Mouse (Mus musculus) hematopoietic multipotent progenitor cell, adult 10-12 weeks (in vitro differentiated cells): ENCODE data around the gene Dkkl1. TPM values are rescaled to one million over a fixed set of nuclear protein-coding genes. Genes with fewer than 3 reads are reported as not detected.

Source experiments
- polyA plus RNA-seq: library from polyadenylated mRNA; stranded (reverse); fragments of >175 nt; gene quantifications from 2 replicates; pipeline ENCODE4 v1.2.3, GENCODE M21; 2012; ENCODE audit warnings: low replicate concordance

Gene Dkkl1
- 13.5 and 29.6 TPM in 2 replicates for polyA plus RNA-seq

DNA sequence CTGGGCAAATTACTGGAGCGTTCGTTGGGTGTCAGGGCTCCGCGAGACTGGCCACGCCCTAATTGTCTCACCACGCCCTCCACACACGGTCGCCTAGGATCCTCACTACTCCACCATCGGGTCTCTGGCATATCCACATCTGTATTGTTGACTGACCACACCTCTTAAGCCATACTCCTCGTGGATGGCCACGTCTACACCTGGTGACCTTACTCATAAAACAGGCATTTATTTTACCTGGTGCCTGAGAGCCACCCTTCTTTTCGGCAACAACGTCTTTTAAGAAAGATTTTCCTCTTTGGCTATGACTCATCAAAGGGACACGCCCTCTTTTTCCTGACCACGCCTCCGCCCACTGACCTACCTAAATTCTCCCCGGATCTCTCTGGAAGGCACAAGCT lies at the start of gene Dkkl1:
Gene Dkkl1 (minus strand): TSS at position 297 of the 401 bp plus-strand sequence.

DNA sequence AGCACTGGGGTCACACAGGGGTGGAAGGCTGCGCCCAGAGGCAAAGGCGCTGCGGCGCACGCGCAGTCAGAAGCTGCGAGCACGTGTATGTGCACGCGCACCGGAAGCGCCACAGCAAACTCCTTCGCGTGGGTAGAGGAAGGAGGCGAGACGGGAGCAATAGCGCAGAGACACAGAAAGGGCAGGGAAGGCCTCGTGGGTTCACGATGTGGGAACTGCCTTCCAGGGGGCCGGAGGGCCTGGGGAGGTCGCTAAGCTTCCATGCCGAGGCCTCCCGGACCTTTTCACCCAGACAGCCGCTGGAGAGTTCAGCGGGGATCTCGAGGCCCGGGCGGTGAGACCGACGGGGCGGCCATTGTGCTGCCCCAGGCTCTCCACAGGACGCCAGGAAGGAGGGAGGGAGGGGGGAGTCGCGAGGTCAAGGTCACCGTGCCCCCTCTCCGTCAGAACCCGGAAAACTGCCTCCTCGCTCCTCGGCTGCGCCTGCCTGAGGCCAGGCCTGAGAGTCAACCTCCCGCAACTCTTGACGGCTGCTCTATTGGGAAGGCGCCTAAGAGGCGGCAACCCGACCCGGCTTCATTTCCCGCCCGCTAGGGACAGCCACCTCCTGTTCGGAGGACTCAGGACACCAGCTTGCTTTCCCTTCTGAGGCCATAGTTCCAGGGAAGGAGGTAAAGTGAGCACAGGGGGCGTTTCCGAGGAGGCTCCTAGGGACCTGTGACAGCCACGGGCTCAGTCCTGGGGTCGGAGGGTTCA lies 28.9 kb upstream of the Dkkl1 start, which contains the start of gene Slc6a16:
Gene Slc6a16 (plus strand): TSS at position 453 of the 756 bp plus-strand sequence.

DNA sequence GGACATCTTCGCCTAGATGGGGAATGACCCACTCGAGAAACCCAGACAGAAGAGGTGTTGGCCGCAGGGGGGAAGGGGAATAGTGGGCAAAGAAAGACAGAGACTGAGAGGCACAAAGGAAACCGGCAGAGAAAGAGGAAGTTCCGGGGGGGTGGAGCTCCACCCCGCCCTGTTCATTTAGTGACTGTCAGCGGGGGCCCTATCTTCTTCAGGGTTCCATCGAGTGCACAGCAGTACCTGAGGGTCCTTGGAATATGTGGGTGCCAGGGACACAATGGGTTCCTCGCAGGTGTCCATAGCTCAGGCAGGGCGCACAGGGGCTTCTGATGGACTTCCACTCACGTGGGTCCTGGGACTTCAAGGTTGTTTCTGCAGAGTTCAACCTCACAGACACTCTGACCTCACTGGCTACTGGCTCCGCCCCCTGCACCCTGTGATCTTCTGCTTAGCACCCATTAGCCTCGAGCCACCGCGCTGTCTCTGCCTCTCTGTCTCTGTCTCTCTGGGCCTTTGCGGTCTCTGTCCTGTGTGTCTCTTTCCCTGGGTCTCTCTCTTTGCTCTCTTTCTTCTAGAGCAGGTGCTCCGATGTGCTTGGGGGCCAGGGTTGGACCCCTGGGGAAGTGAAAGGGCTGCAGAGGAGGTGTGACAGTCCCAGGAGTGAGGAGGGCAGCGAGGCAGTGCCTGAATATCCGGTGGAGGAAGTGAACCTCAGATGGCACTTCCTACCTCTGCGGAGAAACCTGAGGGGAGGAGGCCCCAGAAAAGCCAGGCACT lies 27.0 kb upstream of the Dkkl1 start, which contains the start of gene Cd37:
Gene Cd37 (minus strand): TSS at position 393 of the 774 bp plus-strand sequence.

DNA sequence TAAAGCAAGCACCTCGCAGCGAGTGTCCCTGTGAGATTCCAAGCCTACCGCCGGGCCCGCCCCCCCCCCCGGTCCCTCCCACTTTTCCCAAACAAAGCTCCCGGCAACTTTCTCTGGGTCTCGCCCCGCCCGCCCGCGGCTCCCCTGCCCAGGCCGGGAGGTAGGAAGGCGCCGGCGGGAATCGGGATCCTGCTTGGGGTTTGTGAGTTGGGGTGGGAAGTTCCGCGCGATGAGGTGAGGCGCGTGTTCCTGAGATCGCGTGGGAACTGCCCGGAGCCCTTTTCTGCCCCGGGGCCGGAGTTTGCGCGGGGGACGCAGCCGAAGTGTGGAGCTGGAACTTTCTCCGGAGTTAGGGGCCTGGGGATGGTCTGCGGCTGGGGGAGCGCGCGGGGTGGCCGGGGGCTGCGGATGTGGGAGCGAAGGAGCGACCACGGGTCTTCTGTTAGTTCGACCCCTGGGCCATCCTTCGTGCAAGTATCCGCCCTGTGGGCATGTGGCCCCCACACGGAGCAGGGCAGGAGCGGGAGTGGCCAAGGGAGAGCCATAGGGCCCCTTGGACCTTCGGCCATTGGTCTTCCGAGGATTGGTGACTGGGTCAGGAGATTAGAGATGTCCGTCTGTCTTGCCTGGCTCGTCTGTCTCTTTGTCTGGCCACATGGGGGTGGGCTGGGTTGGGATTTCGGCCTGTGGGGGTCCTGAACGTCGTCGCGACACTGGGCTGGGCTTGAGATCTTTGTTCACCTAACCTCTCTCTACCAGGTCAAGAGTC lies 3.9 kb upstream of the Dkkl1 start, which contains the start of gene Tead2:
Gene Tead2 (plus strand): TSS at position 81 of the 769 bp plus-strand sequence.

DNA sequence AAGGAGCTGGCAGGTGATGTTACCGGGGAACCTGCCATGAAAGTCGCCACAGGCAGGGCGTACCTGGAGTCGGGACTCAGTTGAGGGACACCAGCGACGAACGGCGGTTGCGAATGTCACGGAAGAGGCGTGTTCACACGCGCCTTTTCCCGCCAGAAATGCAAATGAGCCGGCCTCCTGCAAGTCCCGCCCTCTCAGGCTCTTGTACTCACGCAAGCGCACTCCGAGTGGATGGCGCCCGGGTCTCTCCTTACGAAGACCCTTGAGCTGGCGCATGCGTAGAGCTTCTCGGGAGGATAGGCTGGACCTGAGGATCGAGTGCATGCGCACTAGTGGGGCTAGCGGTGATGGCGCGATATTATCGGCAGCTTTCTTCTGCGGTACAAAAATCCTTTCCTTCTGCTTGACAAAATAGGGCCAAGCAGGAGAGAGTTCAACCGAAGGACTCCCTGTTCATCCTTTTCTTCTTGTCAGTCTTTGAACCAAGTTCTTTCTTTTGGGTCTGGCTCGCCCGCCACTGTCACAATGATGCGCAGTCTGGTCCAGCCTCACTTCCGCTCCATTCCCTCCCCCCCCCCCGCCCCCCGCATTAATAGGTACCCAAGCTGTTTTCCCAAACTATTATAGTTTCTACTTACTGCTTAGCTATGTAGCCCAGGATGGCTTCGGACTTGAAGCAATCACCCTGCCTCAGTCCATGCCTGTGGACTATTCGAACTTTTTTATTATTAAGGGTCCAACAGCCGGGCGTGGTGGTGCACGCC lies 7.4 kb downstream of the Dkkl1 start, which contains the start of gene Ccdc155:
Gene Ccdc155 (minus strand): TSS at position 513 of the 764 bp plus-strand sequence.

DNA sequence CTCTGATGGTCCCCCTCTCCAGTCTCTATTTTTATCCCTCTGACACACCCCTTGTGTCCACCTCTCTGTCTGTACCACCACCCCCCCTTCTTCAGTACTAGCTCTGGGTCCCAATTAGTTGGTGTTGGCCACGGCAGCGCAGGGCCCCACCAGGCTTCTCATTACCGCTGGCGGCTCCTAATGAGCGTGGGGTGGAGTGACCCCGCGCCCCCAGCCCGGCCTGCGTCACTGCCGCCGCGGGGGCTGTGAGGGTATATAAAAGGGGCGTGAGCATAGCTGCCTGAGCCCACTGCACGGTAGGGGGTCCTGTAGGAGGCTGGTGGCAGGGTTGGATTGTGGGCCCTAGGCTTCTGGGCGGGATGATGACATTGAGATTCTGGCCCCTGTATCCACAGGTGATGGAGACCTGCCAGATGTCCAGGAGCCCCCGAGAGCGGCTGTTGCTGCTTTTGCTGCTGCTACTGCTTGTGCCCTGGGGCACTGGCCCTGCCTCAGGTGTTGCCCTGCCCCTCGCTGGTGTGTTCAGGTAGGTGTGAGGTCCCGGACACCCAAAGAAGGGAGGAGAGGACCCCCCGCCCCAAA lies 31.0 kb downstream of the Dkkl1 start, which contains the start of gene Pth2:
Gene Pth2 (plus strand): TSS at position 100 of the 582 bp plus-strand sequence.

DNA sequence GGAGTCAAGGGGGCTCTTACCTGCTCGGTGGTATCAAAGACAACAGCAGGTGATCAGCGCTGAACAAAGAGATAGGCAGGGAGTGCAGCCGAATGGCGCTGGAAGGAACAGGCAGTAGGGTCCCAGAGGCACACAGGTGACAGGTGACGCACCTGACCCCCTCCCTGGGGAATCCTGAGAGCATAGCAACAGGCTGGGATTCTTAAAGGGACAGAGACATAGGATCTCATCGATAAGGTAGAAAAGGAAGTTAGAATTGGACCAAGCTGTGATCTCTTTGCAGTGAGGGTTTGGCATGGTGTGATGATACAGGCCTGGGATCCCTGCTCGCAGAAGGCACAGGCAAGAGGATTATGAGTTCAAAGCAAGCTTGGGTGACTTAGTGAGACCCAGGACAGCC lies 32.5 kb downstream of the Dkkl1 start, which contains the start of gene Gfy:
Gene Gfy (minus strand): TSS at position 101 of the 400 bp plus-strand sequence.

DNA sequence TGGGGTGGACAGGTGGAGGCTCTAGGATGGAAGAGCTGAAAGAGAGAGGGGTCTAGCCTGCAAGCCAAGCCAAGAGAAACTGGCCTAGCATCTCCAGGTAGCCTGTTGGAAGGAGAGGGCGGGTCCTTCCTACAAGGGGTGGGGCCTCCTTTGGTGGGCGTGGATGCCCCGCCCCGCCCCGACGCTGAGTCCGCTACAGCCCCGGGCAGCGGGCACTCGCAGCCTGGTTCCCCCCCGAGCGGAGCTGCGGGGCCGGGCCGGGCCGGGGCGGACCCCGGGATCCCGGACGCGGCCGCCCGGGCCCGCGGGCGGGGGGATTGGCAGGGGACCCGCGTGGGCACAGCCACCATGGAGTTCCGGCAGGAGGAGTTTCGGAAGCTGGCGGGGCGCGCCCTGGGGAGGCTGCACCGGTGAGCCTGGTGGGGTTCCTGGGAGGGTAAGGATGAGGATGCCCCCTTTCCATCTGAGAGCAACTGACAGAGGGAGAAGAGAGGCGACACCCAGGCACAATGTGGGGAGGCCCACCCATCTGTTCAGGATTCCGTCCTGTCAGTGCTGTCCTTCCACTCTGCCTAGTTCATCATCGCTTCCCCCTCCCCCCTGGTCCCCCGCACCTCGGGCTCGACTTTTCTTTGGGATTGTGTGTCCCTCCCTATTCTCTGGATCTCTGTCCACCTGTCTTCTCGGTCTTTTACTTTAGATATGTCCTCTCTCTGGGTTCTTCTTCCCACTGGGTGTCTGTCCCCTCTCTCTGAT lies 48.0 kb downstream of the Dkkl1 start, which contains the start of gene Slc17a7:
Gene Slc17a7 (plus strand): TSS at position 215 of the 756 bp plus-strand sequence.

Other genes with a start within 250 kb of the Dkkl1 start
- 0.16 and 0.33 TPM in 2 replicates for gene Cpt1c, start 237.3 kb downstream of the Dkkl1 start, polyA plus RNA-seq
- gene Prmt1, start 225.6 kb downstream of the Dkkl1 start, polyA plus RNA-seq, result 20.1 and 51.4 TPM in 2 replicates
- 121 and 237 TPM in 2 replicates for gene Irf3, start 214.5 kb downstream of the Dkkl1 start, polyA plus RNA-seq
- 98.8 and 137 TPM in 2 replicates for gene Bcl2l12, start 213.4 kb downstream of the Dkkl1 start, polyA plus RNA-seq
- gene Scaf1, start 195.8 kb downstream of the Dkkl1 start, polyA plus RNA-seq, result 147 and 361 TPM in 2 replicates
- gene Rras, start 194.2 kb downstream of the Dkkl1 start, polyA plus RNA-seq, result 20.4 and 47.3 TPM in 2 replicates
- 91.8 and 211 TPM in 2 replicates for gene Prr12, start 159.3 kb downstream of the Dkkl1 start, polyA plus RNA-seq
- 110 and 117 TPM in 2 replicates for gene Nosip, start 149.7 kb downstream of the Dkkl1 start, polyA plus RNA-seq
- 21.9 and 40.2 TPM in 2 replicates for gene Prrg2, start 149.5 kb downstream of the Dkkl1 start, polyA plus RNA-seq
- gene Rcn3, start 119.9 kb downstream of the Dkkl1 start, polyA plus RNA-seq, result 45.4 and 68.2 TPM in 2 replicates
- 210 and 322 TPM in 2 replicates for gene Fcgrt, start 108.3 kb downstream of the Dkkl1 start, polyA plus RNA-seq
- 79.7 and 146 TPM in 2 replicates for gene Rps11, start 87.7 kb downstream of the Dkkl1 start, polyA plus RNA-seq
- 6,038 and 6,758 TPM in 2 replicates for gene Rpl13a, start 83.4 kb downstream of the Dkkl1 start, polyA plus RNA-seq
- gene Gm45713, start 75.9 kb downstream of the Dkkl1 start, polyA plus RNA-seq, result 0.59 and 3.0 TPM in 2 replicates
- gene Flt3l, start 75.7 kb downstream of the Dkkl1 start, polyA plus RNA-seq, result 106 and 107 TPM in 2 replicates
- 35.7 and 44.2 TPM in 2 replicates for gene Pih1d1, start 57.8 kb downstream of the Dkkl1 start, polyA plus RNA-seq
- 98.2 and 154 TPM in 2 replicates for gene Aldh16a1, start 57.6 kb downstream of the Dkkl1 start, polyA plus RNA-seq
- gene Slc17a7, start 48.2 kb downstream of the Dkkl1 start, polyA plus RNA-seq, result 0.10 and 0.24 TPM in 2 replicates
- gene Gfy, start 32.6 kb downstream of the Dkkl1 start, polyA plus RNA-seq, result 0.10 TPM in 1 of 2 replicates, not detected in the other
- gene Pth2, start 31.2 kb downstream of the Dkkl1 start, polyA plus RNA-seq, result not detected in 2 replicates
- gene Ccdc155, start 7.3 kb downstream of the Dkkl1 start, polyA plus RNA-seq, result 0.47 and 0.54 TPM in 2 replicates
- 0.09 and 0.62 TPM in 2 replicates for gene Tead2, start 3.6 kb upstream of the Dkkl1 start, polyA plus RNA-seq
- gene Cd37, start 27.0 kb upstream of the Dkkl1 start, polyA plus RNA-seq, result 1,076 and 1,868 TPM in 2 replicates
- gene Slc6a16, start 28.9 kb upstream of the Dkkl1 start, polyA plus RNA-seq, result not detected in 2 replicates
- gene Slc6a21, start 65.4 kb upstream of the Dkkl1 start, polyA plus RNA-seq, result 0.34 and 0.58 TPM in 2 replicates
- 6.9 and 12.1 TPM in 2 replicates for gene Trpm4, start 121.6 kb upstream of the Dkkl1 start, polyA plus RNA-seq
- not detected in 2 replicates for gene Hrc, start 123.1 kb upstream of the Dkkl1 start, polyA plus RNA-seq
- 0.28 and 2.0 TPM in 2 replicates for gene Ppfia3, start 154.9 kb upstream of the Dkkl1 start, polyA plus RNA-seq
- gene Lin7b, start 158.4 kb upstream of the Dkkl1 start, polyA plus RNA-seq, result 0.53 TPM in 1 of 2 replicates, not detected in the other
- gene Snrnp70, start 183.6 kb upstream of the Dkkl1 start, polyA plus RNA-seq, result 628 and 1,029 TPM in 2 replicates
- not detected in 2 replicates for gene Kcna7, start 193.5 kb upstream of the Dkkl1 start, polyA plus RNA-seq
- gene Ntf5, start 201.5 kb upstream of the Dkkl1 start, polyA plus RNA-seq, result 0.08 and 0.28 TPM in 2 replicates
- not detected in 2 replicates for gene Lhb, start 208.7 kb upstream of the Dkkl1 start, polyA plus RNA-seq
- gene Gys1, start 222.7 kb upstream of the Dkkl1 start, polyA plus RNA-seq, result 15.9 and 25.8 TPM in 2 replicates
- gene Ruvbl2, start 225.9 kb upstream of the Dkkl1 start, polyA plus RNA-seq, result 87.7 and 154 TPM in 2 replicates
- 6,376 and 13,145 TPM in 2 replicates for gene Ftl1, start 247.7 kb upstream of the Dkkl1 start, polyA plus RNA-seq